Mouse (Mus musculus) common myeloid progenitor, adult 5-6 weeks (primary cell): ENCODE measurements around the gene Dennd6b. TPM values are rescaled to one million over a fixed set of nuclear protein-coding genes. Genes with fewer than 3 reads are reported as not detected.

Experiments
- ATAC-seq: replicated peaks from 2 replicates; pipeline ENCODE4 v1.8.0; 2016; ENCODE audit warnings: low read depth, mild to moderate bottlenecking, moderate TSS enrichment, inconsistent platforms; ENCODE audit not compliant: poor library complexity, severe bottlenecking
- total RNA-seq: library from RNA; stranded (forward); fragments of 200-1000, 187-1606 nt; gene quantifications from 2 replicates; pipeline ENCODE4 v1.2.3, GENCODE M21; 2017

The Dennd6b gene
- total RNA-seq, 1 experiment from 2014 or later = 1.6 TPM

DNA sequence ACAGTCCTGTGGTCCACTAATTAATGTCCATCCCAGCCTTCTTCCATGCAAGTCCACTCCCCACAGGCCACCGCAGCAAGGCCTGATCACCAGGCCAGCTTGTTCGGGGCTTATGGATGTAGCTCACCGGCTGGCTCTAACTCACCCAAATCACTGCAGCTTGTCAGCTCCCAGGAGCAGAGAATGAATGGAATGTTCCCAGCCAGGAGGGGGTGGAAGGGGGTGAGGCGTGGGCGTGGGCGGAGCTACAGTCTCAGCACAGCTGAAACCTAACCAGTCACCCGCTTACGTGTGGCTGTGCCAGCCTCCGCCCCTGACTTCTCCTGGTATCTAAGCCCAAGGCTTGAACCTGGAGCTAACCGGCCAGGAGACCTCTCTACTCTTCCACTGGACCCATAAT lies 26.9 kb downstream of the Dennd6b start:
- no peak for ATAC-seq

- ATAC-seq = no peak
These were observed 27.4 kb downstream of the Dennd6b start for GRCm38 (mm10) chr15:89168922-89169321.

DNA sequence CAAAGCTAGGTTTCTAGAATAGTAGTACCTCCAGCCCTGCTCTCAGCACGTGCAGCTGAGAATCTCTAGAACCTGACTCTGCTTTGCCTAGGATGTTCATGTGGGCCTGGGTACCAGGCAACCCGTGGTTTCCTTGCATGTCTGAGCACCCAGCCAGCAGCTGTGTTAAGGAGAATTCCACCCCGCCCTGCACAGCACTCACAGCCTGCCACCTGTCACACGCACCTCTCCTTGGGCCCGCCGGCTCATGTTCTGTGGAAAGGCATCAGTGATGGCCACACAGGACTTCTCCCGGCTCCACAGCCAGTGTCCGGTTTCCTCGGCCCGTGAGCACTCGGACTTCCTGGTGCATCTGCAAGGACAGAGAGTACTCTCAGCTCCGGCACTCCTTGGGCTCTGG lies 30.8 kb downstream of the Dennd6b start:
- ATAC-seq = no peak

- ATAC-seq = no peak
These were observed 34.9 kb downstream of the Dennd6b start for GRCm38 (mm10) chr15:89161397-89161796.

GRCm38 (mm10) chr15:89158516-89158915 lies 37.8 kb downstream of the Dennd6b start:
- no peak for ATAC-seq

DNA sequence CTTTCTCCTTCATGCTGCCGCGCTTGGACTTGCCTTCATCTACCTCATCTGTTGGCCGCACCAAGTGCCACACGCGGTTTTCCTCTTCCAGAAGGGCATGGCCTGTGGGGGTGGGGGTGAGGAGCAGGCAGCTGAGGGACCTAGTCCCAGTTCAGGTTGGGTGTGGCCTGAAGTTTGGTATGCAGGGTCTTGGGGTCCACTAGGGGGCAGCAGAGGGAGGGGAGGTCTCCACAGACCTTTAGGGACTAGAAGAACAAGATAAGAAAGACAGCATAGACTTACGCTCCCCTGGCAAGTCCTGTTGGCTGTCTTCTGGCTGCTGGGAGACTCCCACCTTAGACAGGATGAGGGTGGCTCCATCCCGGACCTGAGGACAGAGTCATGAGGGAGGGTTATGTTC lies 38.3 kb downstream of the Dennd6b start:
- peak; percentile 95 for ATAC-seq

- ATAC-seq = no peak
These were observed 44.0 kb downstream of the Dennd6b start for GRCm38 (mm10) chr15:89152312-89152711.

- ATAC-seq = peak; percentile 62
These were observed 46.3 kb downstream of the Dennd6b start for GRCm38 (mm10) chr15:89150041-89150390.

DNA sequence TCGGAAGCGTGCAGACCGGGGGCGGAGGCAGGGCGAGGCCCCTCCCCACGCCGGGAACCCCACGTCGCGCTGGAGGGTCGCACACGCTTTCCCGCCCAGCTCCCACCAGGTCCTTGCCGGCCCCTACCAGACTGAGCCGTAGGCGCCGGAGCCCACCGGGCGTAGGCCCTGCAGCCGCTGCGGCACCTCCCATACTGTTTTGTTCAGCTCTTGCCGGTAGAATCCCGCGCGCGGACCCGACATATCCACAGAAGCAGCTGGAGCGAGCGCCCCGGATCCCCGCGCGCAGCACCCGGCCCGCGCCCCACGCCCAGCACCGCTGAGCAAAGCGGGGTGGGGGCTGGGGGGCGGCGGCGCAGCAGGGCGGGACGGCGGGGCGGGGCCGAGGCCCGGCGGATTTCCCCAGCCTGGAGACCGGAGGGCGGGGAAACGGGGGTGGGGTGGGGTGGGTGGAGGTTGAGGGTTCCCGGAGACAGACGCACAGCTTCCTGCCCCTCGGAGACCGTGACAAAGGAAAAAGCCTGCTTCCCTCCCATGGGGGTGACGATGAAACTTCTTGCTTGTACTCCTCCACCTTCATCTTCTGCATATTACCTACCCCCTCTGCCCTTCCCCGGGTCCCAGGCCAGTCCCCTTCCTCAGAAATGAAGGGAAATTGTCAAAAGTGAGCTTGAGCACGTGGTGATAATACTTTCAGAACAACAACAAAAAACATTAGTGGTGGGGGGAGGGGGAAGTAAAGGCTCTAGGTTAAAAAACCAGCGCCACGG lies 46.8 kb downstream of the Dennd6b start, which contains the start of gene Mapk11:
Mapk11 (minus strand) TSS at position 358 of the 770 bp plus-strand sequence.
- ATAC-seq = peak; percentile 52

DNA sequence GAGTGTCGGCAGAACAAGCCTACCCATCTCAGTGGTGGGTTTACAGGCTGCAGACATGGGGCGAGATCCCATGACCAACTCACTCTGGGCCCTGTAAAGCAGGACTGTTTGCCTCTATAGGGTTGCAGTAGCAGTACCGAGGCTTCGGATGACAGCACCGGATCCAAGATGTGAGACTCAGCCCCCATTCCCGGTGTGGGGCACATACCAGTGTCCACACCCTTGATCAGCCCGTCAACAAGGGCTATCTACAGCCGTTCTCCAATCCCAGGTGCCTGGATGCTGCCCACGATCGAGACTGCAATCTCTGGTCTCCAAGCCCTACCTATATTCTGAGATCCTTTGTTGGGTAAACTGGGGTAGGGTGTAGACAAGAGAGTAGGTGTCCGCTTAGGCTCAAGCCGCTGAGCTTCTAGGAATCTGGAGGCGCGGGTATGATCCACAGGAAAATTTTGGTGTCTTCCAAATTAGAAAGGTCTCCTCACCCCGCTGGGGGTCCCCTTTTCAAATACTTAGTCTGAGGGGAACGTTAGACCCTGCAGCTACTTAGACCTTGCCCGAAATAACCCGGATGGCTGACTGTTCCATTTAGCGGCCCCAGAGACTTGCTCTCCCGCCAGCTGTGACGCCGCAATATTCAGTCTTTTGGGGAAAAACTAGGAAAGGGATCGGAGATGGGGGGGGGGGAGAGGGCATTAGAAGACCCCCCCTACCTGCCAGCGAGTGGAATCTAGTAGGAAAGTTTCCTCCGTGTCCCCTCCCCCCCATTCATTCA lies 47.6 kb downstream of the Dennd6b start:
- no peak for ATAC-seq

- ATAC-seq = no peak
These were observed 48.4 kb downstream of the Dennd6b start for GRCm38 (mm10) chr15:89147895-89148294.

- ATAC-seq = no peak
These were observed 48.8 kb downstream of the Dennd6b start for GRCm38 (mm10) chr15:89147456-89147855.

GRCm38 (mm10) chr15:89147024-89147423 lies 49.3 kb downstream of the Dennd6b start:
- peak; percentile 16 for ATAC-seq

DNA sequence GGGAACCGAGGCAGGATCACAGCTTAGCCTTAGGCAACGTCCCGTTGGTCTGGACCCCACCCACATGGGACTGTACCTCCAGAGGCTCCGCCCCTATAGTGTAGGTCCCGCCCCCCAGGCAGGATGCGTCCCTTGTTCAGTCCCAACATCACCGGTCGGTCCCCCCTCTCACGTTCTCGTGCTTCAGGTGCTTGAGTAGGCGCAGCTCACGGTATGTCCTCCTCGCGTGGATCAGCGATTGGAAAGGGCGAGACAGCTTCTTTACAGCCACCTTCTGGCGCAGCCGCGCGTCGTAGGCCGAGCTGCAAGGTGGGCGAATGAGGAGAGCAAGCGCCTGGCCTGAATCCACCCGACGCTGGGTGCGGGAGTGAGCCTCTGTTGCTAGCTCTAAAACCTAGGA lies 49.8 kb downstream of the Dennd6b start:
- 0 out of 2 replicates have a peak, but pooled peaks have one; percentile 6 for ATAC-seq

GRCm38 (mm10) chr15:89145813-89146350 lies 50.4 kb downstream of the Dennd6b start:
- ATAC-seq = no peak

DNA sequence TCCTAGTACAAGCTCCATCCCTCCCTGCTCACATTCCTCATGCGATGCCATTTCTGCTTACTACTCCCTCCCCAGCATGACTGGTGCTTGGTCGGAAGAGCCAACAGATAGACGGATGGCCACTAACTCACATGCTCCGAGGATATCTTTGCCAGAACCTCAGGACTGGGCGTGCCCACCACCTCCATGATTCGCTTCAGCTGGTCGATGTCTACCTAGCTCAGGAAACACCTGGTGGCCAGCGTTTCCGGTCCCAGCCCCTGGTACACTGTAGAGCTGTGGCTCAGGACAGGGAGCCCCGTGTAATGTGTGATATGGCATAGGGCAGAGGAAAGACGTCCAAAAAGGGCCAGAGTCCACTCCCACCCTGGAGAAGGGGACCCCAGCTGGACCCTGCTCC lies 51.3 kb downstream of the Dennd6b start:
- no peak for ATAC-seq

DNA sequence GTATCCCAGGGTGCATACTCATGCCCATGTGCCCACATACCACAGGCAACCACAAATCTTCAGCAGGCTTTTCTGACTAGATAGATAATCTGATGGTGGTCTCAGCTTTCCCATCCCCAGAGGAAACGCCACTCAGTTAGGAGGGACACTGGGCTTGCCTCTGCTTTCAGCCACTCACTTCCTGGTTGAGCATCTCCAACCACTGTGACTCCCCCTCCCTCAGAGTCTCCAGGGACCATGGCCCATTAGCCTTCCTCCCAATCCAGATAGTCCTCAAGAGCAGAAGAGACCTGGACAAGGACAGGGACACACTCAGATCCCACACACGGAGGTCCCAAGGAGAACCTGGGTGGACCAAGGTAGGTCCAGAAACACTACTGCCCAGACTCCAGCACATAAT lies 53.2 kb downstream of the Dennd6b start:
- ATAC-seq = no peak

- no peak for ATAC-seq
These were observed 54.4 kb downstream of the Dennd6b start for GRCm38 (mm10) chr15:89141905-89142304.

- no peak for ATAC-seq
These were observed 54.9 kb downstream of the Dennd6b start for GRCm38 (mm10) chr15:89141443-89141842.

DNA sequence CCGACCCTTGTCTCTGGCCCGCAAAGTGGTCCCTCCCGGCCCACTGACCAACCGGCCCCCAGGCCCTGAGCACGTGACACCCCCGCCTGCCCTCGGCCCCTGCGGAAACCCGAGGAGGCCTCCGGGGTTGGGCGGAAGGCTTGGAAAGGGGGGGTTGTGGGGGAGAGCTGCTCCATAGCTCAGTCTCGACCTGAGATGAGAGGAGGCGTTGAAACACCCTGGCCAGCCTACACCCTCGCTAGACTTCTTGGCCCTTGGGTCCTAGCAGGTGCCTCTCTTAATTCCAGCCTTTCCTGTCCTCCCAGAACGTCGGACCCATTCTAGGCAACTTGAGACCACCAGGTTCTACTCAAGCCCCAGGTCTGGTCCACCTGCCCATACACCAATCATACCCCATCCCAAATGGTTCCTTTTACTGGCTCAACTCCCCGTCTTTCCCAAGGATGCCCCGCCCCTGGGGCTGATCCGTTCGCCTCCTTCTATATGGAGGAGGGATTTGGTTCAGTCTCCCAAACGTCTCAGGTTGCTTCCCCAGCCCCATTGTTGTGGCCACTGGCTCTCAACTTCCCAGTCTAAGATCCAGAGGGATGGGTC lies 55.5 kb downstream of the Dennd6b start, which contains the start of gene Mapk12:
Mapk12 (minus strand) TSS at position 45 of the 594 bp plus-strand sequence.
- 0 out of 2 replicates have a peak, but pooled peaks have one; percentile 10 for ATAC-seq
